Mouse (Mus musculus) heart, postnatal 4 days (tissue): ENCODE data around the gene Tmem239. TPM values are rescaled to one million over a fixed set of nuclear protein-coding genes. Genes with fewer than 3 reads are reported as not detected.

ENCODE experiments used
- DNase-seq: peaks from one replicate; pipeline ENCODE4 v3.0.0; 2021
- total RNA-seq, 2 experiments: library from RNA; stranded (reverse); gene quantifications; 2 replicates each; pipeline ENCODE4 v1.2.3; 2021

Gene Tmem239
- total RNA-seq, 2 experiments from 2014 or later = not detected

- DNase-seq = peak; percentile 92
These were observed 5.5 kb downstream of the Tmem239 start for GRCm38 (mm10) chr2:130411558-130412495.

GRCm38 (mm10) chr2:130412775-130413174, 6.5 kb downstream of the Tmem239 start:
- DNase-seq = no peak

GRCm38 (mm10) chr2:130414094-130414856, 8.0 kb downstream of the Tmem239 start:
- no peak for DNase-seq

- no peak for DNase-seq
These were observed 15.7 kb downstream of the Tmem239 start for GRCm38 (mm10) chr2:130421781-130422620.

- DNase-seq = peak; percentile 84
These were observed 17.3 kb downstream of the Tmem239 start for GRCm38 (mm10) chr2:130423397-130424125.

GRCm38 (mm10) chr2:130424126-130424853, 18.0 kb downstream of the Tmem239 start, which contains the start of the genes Vps16 and Pced1a:
Gene Vps16, plus strand, starts transcription at chr2:130424339.
Gene Pced1a, minus strand, starts transcription at chr2:130424701.
- DNase-seq = peak; percentile 94

GRCm38 (mm10) chr2:130425112-130425511, 18.8 kb downstream of the Tmem239 start:
- DNase-seq = no peak

- DNase-seq = no peak
These were observed 23.6 kb downstream of the Tmem239 start for GRCm38 (mm10) chr2:130429851-130430250.

GRCm38 (mm10) chr2:130430484-130430883, 24.2 kb downstream of the Tmem239 start:
- DNase-seq = no peak

- no peak for DNase-seq
These were observed 25.9 kb downstream of the Tmem239 start for GRCm38 (mm10) chr2:130432157-130432556.

- peak; percentile 53 for DNase-seq
These were observed 26.9 kb downstream of the Tmem239 start for GRCm38 (mm10) chr2:130433152-130433551.

- no peak for DNase-seq
These were observed 30.5 kb downstream of the Tmem239 start for GRCm38 (mm10) chr2:130436769-130437168.

GRCm38 (mm10) chr2:130438861-130439260, 32.6 kb downstream of the Tmem239 start:
- no peak for DNase-seq

GRCm38 (mm10) chr2:130439840-130440480, 33.7 kb downstream of the Tmem239 start:
- DNase-seq = no peak

- DNase-seq = no peak
These were observed 35.9 kb downstream of the Tmem239 start for GRCm38 (mm10) chr2:130442162-130442561.

GRCm38 (mm10) chr2:130448449-130448848, 42.2 kb downstream of the Tmem239 start:
- DNase-seq = no peak

- no peak for DNase-seq
These were observed 42.9 kb downstream of the Tmem239 start for GRCm38 (mm10) chr2:130449021-130449793.

GRCm38 (mm10) chr2:130449794-130450433, 43.6 kb downstream of the Tmem239 start, which contains the start of gene Ptpra:
Gene Ptpra, plus strand, starts transcription at chr2:130450278.
- DNase-seq = peak; percentile 93

- DNase-seq = peak; percentile 77
These were observed 44.1 kb downstream of the Tmem239 start for GRCm38 (mm10) chr2:130450434-130450796.
